Mouse (Mus musculus): ENCODE measurements around the gene Dbndd2. TPM values are rescaled to one million over a fixed set of nuclear protein-coding genes. Genes with fewer than 3 reads are reported as not detected.

The Dbndd2 gene
- polyA plus RNA-seq, 1 experiment from 2014 or later: 4.2 TPM

- Histone ChIP-seq H3K9me3 (replicated peaks; ENCODE audit: control insufficient read depth, low read length) (no peaks in the 10 kb centered on the region), H3K4me3 (ENCODE audit: low read depth, low read length) (no peak overlapping the region), H3K9ac (replicated peaks; ENCODE audit: low read length) (peak overlapping the region; percentile 51), H3K4me1 (ENCODE audit: control insufficient read depth, insufficient read depth, low read length) (no peaks in the 10 kb centered on the region), H3K27me3 (ENCODE audit: control insufficient read depth, insufficient read depth, low read length) (no peaks in the 10 kb centered on the region), H3K36me3 (replicated peaks; ENCODE audit: control insufficient read depth, insufficient read depth, low read depth, low read length) (no peaks in the 10 kb centered on the region), H3K27ac (replicated peaks; ENCODE audit: low read depth, low read length) (no peak overlapping the region), H3K4me2 (ENCODE audit: low read depth, low read length) (no peak overlapping the region)
- WGBS: 87% methylated on average over 1 of the region's 1 CpGs
- no peak for ATAC-seq (replicated peaks; ENCODE audit: insufficient number of reproducible peaks, low FRiP score, low TSS enrichment, low read depth)
- no peak for DNase-seq (ENCODE audit: low spot score)
Observed at GRCm38 (mm10) chr2:164456413-164456812, 29.5 kb upstream of the Dbndd2 start.

- DNase-seq (ENCODE audit: low spot score): no peak
- Histone ChIP-seq H3K4me2 (ENCODE audit: low read depth, low read length) (peak within 1 kb of the TSS; percentile 25; the same call in 1 of the 2 replicates), H3K9ac (replicated peaks; ENCODE audit: low read length) (peak within 1 kb of the TSS; percentile 51), H3K36me3 (replicated peaks; ENCODE audit: control insufficient read depth, insufficient read depth, low read depth, low read length) (no peaks in the 10 kb centered on the region), H3K4me1 (ENCODE audit: control insufficient read depth, insufficient read depth, low read length) (no peaks in the 10 kb centered on the region; the same call in 1 of the 2 replicates), H3K4me3 (ENCODE audit: low read depth, low read length) (0 out of 2 replicates have a peak within 1 kb of the TSS, but pooled peaks have one; percentile 3), H3K9me3 (replicated peaks; ENCODE audit: control insufficient read depth, low read length) (no peaks in the 10 kb centered on the region), H3K27ac (replicated peaks; ENCODE audit: low read depth, low read length) (no peak within 1 kb of the TSS), H3K27me3 (ENCODE audit: control insufficient read depth, insufficient read depth, low read length) (no peaks in the 10 kb centered on the region)
- no peak for ATAC-seq (replicated peaks; ENCODE audit: insufficient number of reproducible peaks, low FRiP score, low TSS enrichment, low read depth)
- WGBS: 2% methylated on average over 7 of the region's 7 CpGs
Observed at GRCm38 (mm10) chr2:164456864-164457300, 29.0 kb upstream of the Dbndd2 start, which contains the start of gene Sys1. Sys1 (plus strand) TSS chr2:164456964.

DNA sequence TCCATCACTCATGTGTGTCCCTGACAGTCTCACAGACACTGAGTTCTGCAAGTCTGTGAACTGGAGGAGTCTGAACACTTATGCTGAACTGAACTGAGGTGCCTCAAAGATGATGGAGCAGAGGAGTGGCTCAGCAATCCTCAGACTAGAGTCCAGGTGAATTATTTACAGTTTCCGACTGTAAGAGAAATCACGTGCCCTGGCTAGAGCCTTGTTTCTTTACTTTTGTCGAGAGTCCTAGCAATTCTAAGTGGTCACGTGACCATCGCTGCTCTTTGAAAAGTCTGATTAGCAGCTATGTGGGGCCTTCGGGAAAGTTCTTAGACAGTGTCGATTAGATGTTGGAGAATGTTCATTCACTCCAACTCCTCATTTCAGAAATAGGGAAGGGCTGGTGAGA lies 28.0 kb upstream of the Dbndd2 start:
- ATAC-seq (replicated peaks; ENCODE audit: insufficient number of reproducible peaks, low FRiP score, low TSS enrichment, low read depth) (no peak), DNase-seq (ENCODE audit: low spot score) (no peak)
- WGBS: 69% methylated on average over 7 of the region's 7 CpGs

GRCm38 (mm10) chr2:164458535-164458934 lies 27.4 kb upstream of the Dbndd2 start:
- Histone ChIP-seq H3K9ac (replicated peaks; ENCODE audit: low read length) (no peak overlapping the region), H3K4me2 (ENCODE audit: low read depth, low read length) (no peak overlapping the region), H3K9me3 (replicated peaks; ENCODE audit: control insufficient read depth, low read length) (no peaks in the 10 kb centered on the region), H3K4me1 (ENCODE audit: control insufficient read depth, insufficient read depth, low read length) (no peaks in the 10 kb centered on the region; the same call in 1 of the 2 replicates), H3K27me3 (ENCODE audit: control insufficient read depth, insufficient read depth, low read length) (no peaks in the 10 kb centered on the region), H3K36me3 (replicated peaks; ENCODE audit: control insufficient read depth, insufficient read depth, low read depth, low read length) (no peaks in the 10 kb centered on the region), H3K27ac (replicated peaks; ENCODE audit: low read depth, low read length) (no peak overlapping the region), H3K4me3 (ENCODE audit: low read depth, low read length) (no peak overlapping the region)
- ATAC-seq (replicated peaks; ENCODE audit: insufficient number of reproducible peaks, low FRiP score, low TSS enrichment, low read depth) (no peak), DNase-seq (ENCODE audit: low spot score) (no peak)
- WGBS: 85% methylated on average over 8 of the region's 8 CpGs

More for the DNA sequence above, 28.0 kb upstream of the Dbndd2 start:
- H3K9me3 ChIP-seq (replicated peaks; ENCODE audit: control insufficient read depth, low read length): no peaks in the 10 kb centered on the region
- no peak overlapping the region for H3K4me2 ChIP-seq (ENCODE audit: low read depth, low read length)
- no peak overlapping the region for H3K9ac ChIP-seq (replicated peaks; ENCODE audit: low read length)
- H3K27ac ChIP-seq (replicated peaks; ENCODE audit: low read depth, low read length): no peak overlapping the region
- no peaks in the 10 kb centered on the region for H3K27me3 ChIP-seq (ENCODE audit: control insufficient read depth, insufficient read depth, low read length)
- H3K4me1 ChIP-seq (ENCODE audit: control insufficient read depth, insufficient read depth, low read length): no peaks in the 10 kb centered on the region; the same call in 1 of the 2 replicates
- no peak overlapping the region for H3K4me3 ChIP-seq (ENCODE audit: low read depth, low read length)
- no peaks in the 10 kb centered on the region for H3K36me3 ChIP-seq (replicated peaks; ENCODE audit: control insufficient read depth, insufficient read depth, low read depth, low read length)

DNA sequence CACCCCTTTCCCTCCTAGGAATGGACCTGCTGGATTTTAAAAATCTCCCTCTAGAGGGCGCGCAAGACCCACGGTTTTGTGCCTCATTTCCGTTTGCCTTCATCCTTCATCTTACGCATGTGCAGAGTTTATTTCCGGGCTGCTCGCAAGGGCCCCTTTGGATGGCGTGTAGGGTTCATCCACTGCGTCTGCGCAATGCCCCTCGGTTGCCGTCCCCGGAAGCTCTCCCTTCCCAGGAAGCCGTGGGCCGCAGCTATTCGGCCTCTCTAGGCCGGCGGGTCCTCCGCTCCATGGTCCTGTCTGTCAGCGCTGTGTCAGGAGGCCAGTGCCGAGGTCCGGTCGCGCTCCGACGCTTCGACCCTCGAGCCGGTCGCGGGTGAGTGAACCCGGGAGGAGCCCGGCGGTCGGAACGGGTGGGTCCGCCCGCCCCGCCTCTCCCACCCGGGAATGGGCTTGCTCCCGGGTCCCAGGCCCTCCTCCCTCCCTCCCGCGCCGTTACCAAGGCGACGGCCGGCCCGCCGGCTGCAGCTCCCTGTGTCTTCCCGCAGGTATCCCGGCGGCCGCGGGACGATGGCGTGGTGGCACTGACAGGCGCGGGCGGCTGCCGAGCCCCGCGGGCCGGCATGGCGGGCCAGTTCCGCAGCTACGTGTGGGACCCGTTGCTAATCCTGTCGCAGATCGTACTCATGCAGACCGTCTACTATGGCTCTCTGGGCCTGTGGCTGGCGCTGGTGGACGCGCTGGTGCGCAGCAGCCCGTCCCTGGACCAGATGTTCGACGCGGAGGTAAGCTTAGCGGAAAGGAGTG lies 25.0 kb upstream of the Dbndd2 start, which contains the start of gene Gm20458:
TSS of gene Gm20458 (plus strand) at position 223 of the 807 bp plus-strand sequence.
- peak within 1 kb of the TSS; percentile 77 for H3K9ac ChIP-seq (replicated peaks; ENCODE audit: low read length)

GRCm38 (mm10) chr2:164465161-164465560 lies 20.7 kb upstream of the Dbndd2 start:
- H3K9ac ChIP-seq (replicated peaks; ENCODE audit: low read length): no peak overlapping the region
- H3K9me3 ChIP-seq (replicated peaks; ENCODE audit: control insufficient read depth, low read length): no peaks in the 10 kb centered on the region
- no peak overlapping the region for H3K27ac ChIP-seq (replicated peaks; ENCODE audit: low read depth, low read length)
- H3K4me2 ChIP-seq (ENCODE audit: low read depth, low read length): no peak overlapping the region
- H3K4me1 ChIP-seq (ENCODE audit: control insufficient read depth, insufficient read depth, low read length): no peaks in the 10 kb centered on the region; the same call in 1 of the 2 replicates
- no peak overlapping the region for H3K4me3 ChIP-seq (ENCODE audit: low read depth, low read length)
- no peaks in the 10 kb centered on the region for H3K27me3 ChIP-seq (ENCODE audit: control insufficient read depth, insufficient read depth, low read length)
- H3K36me3 ChIP-seq (replicated peaks; ENCODE audit: control insufficient read depth, insufficient read depth, low read depth, low read length): no peaks in the 10 kb centered on the region; the same call in 1 of the 2 replicates
- ATAC-seq (replicated peaks; ENCODE audit: insufficient number of reproducible peaks, low FRiP score, low TSS enrichment, low read depth) (no peak), DNase-seq (ENCODE audit: low spot score) (no peak)

More for the DNA sequence above, 25.0 kb upstream of the Dbndd2 start, which contains the start of gene Gm20458:
- DNase-seq (ENCODE audit: low spot score) (peak; percentile 98), ATAC-seq (replicated peaks; ENCODE audit: insufficient number of reproducible peaks, low FRiP score, low TSS enrichment, low read depth) (peak; percentile 99)
- WGBS: under 1% methylated on average over 78 of the region's 79 CpGs
- no peaks in the 10 kb centered on the region for H3K27me3 ChIP-seq (ENCODE audit: control insufficient read depth, insufficient read depth, low read length)
- H3K36me3 ChIP-seq (replicated peaks; ENCODE audit: control insufficient read depth, insufficient read depth, low read depth, low read length): no peaks in the 10 kb centered on the region; the same call in 1 of the 2 replicates
- H3K4me3 ChIP-seq (ENCODE audit: low read depth, low read length): peak within 1 kb of the TSS; percentile 92
- H3K4me1 ChIP-seq (ENCODE audit: control insufficient read depth, insufficient read depth, low read length): no peaks in the 10 kb centered on the region; the same call in 1 of the 2 replicates
- H3K4me2 ChIP-seq (ENCODE audit: low read depth, low read length): peak within 1 kb of the TSS; percentile 71
- H3K9me3 ChIP-seq (replicated peaks; ENCODE audit: control insufficient read depth, low read length): no peaks in the 10 kb centered on the region
- peak within 1 kb of the TSS; percentile 56 for H3K27ac ChIP-seq (replicated peaks; ENCODE audit: low read depth, low read length)

DNA sequence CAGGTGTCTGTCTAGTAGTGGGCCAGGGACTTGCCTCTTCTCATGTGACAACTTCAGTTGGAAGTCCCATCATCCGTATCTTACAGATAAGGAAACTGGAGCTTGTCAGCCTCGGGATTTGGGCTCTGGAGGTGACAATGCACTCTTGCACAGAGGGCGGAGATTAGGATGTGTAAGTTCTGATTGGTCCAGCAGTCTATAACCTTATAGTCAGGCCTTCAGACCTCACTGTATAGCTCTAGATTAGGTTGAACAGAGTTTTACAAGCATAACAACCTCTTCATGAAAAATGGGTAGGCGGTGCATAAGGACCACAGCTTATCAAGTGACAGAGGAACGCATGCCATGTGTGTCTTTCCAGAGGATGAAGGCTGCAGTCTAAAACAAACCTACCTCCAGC lies 19.1 kb upstream of the Dbndd2 start:
- DNase-seq (ENCODE audit: low spot score) (no peak), ATAC-seq (replicated peaks; ENCODE audit: insufficient number of reproducible peaks, low FRiP score, low TSS enrichment, low read depth) (no peak)
- no peak overlapping the region for H3K27ac ChIP-seq (replicated peaks; ENCODE audit: low read depth, low read length)
- no peaks in the 10 kb centered on the region; the same call in 1 of the 2 replicates for H3K4me1 ChIP-seq (ENCODE audit: control insufficient read depth, insufficient read depth, low read length)
- H3K36me3 ChIP-seq (replicated peaks; ENCODE audit: control insufficient read depth, insufficient read depth, low read depth, low read length): no peaks in the 10 kb centered on the region; the same call in 1 of the 2 replicates
- no peaks in the 10 kb centered on the region for H3K9me3 ChIP-seq (replicated peaks; ENCODE audit: control insufficient read depth, low read length)
- no peak overlapping the region for H3K9ac ChIP-seq (replicated peaks; ENCODE audit: low read length)
- H3K4me2 ChIP-seq (ENCODE audit: low read depth, low read length): no peak overlapping the region
- H3K27me3 ChIP-seq (ENCODE audit: control insufficient read depth, insufficient read depth, low read length): no peaks in the 10 kb centered on the region
- 82% methylated on average over 5 of the region's 5 CpGs for WGBS
- H3K4me3 ChIP-seq (ENCODE audit: low read depth, low read length): no peak overlapping the region

- no peaks in the 10 kb centered on the region for H3K27me3 ChIP-seq (ENCODE audit: control insufficient read depth, insufficient read depth, low read length)
- DNase-seq (ENCODE audit: low spot score) (peak; percentile 79), ATAC-seq (replicated peaks; ENCODE audit: insufficient number of reproducible peaks, low FRiP score, low TSS enrichment, low read depth) (no peak)
- no peak overlapping the region; the same call in 1 of the 2 replicates for H3K9ac ChIP-seq (replicated peaks; ENCODE audit: low read length)
- no peaks in the 10 kb centered on the region for H3K9me3 ChIP-seq (replicated peaks; ENCODE audit: control insufficient read depth, low read length)
- H3K4me1 ChIP-seq (ENCODE audit: control insufficient read depth, insufficient read depth, low read length): no peaks in the 10 kb centered on the region
- no peak overlapping the region for H3K4me2 ChIP-seq (ENCODE audit: low read depth, low read length)
- WGBS: 24% methylated on average over 10 of the region's 10 CpGs
- H3K27ac ChIP-seq (replicated peaks; ENCODE audit: low read depth, low read length): no peak overlapping the region
- H3K36me3 ChIP-seq (replicated peaks; ENCODE audit: control insufficient read depth, insufficient read depth, low read depth, low read length): no peaks in the 10 kb centered on the region
- no peak overlapping the region for H3K4me3 ChIP-seq (ENCODE audit: low read depth, low read length)
Observed at GRCm38 (mm10) chr2:164470254-164470653, 15.7 kb upstream of the Dbndd2 start.

Measured in embryonic facial prominence, embryonic 11.5 days (tissue).